Mouse (Mus musculus): ENCODE measurements at regions not wholly inside any gene's neighbourhood (a gene's known extent, or its start where the extent isn't known, plus 50 kb on each side); places are given as distances from the start of the nearest gene placed in this dataset.

DNA sequence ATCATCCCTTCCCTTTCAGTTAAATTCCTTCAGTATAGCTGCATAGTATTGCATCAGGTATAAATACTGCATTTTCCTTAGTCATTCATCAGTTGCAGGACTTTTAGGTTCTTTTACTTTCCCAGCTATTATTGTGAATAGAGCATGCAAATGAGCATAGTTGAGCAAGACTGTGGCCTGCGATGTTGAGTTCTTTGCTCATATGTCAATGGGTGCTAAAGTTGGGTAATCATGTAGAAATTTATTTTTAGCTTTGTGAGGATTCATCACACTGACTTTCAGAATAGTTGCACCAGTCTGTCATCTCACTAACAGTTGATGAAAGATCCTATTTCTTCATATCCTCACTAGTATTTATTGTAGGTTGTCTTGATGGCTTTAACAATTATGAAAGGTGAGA is 380.3 kb upstream of the Arrdc3 start:
- no peak for DNase-seq

GRCm38 (mm10) chr13:80514171-80514981 is 368.8 kb upstream of the Arrdc3 start:
- DNase-seq = no peak

GRCm38 (mm10) chr13:80514982-80515253 is 368.3 kb upstream of the Arrdc3 start:
- DNase-seq = peak; percentile 4

- no peak for DNase-seq
These were observed 364.3 kb upstream of the Arrdc3 start for GRCm38 (mm10) chr13:80518836-80519235.

- no peak for DNase-seq
These were observed 363.4 kb upstream of the Arrdc3 start for GRCm38 (mm10) chr13:80519792-80520191.

GRCm38 (mm10) chr13:80535755-80536350 is 347.3 kb upstream of the Arrdc3 start:
- DNase-seq = peak; percentile 2

GRCm38 (mm10) chr13:80544951-80545350 is 338.2 kb upstream of the Arrdc3 start:
- no peak for DNase-seq

- peak; percentile 48 for DNase-seq
These were observed 326.0 kb upstream of the Arrdc3 start for GRCm38 (mm10) chr13:80557156-80557555.

Measured in embryo, embryonic 11 days (tissue).